Mouse (Mus musculus) lung, embryonic 16.5 days (tissue): ENCODE results near the gene Ebi3. TPM values are rescaled to one million over a fixed set of nuclear protein-coding genes. Genes with fewer than 3 reads are reported as not detected.
"Not testable (repeated sequence)": the region's sequence is repeated elsewhere in the genome, so short reads cannot be mapped to it uniquely, and the experiment has no call there.

Experiments used
- ATAC-seq: fragments of 200-750 bp; cut with Nextera tagmentation; 2 replicates; pipeline ENCODE4 v1.8.0; 2017; ENCODE audit warnings: low read depth, mild to moderate bottlenecking, moderate library complexity
- H3K27ac ChIP-seq: fragments of 300-500 bp; sonication (generic); 2 replicates; pipeline ENCODE4 v1.5.1; 2014; ENCODE audit warnings: mild to moderate bottlenecking, control low read depth, low read length
- H3K27me3 ChIP-seq: fragments of 300-500 bp; sonication (generic); 2 replicates; pipeline ENCODE4 v1.6.1; 2014; ENCODE audit warnings: low read depth, low read length, mixed read lengths; ENCODE audit not compliant: control insufficient read depth, insufficient read depth
- H3K36me3 ChIP-seq: fragments of 300-500 bp; sonication (generic); 2 replicates; pipeline ENCODE4 v1.6.1; 2014; ENCODE audit warnings: low read length; ENCODE audit not compliant: control insufficient read depth, insufficient read depth
- H3K4me1 ChIP-seq: fragments of 300-500 bp; sonication (generic); replicated peaks from 2 replicates; pipeline ENCODE4 v1.6.1; 2014; ENCODE audit warnings: low read length, mixed read lengths; ENCODE audit not compliant: control insufficient read depth, insufficient read depth
- H3K4me2 ChIP-seq: fragments of 300-500 bp; sonication (generic); 2 replicates; pipeline ENCODE4 v1.6.1; 2014; ENCODE audit warnings: low read depth, low read length, control low read depth
- H3K4me3 ChIP-seq: fragments of 300-500 bp; sonication (generic); 2 replicates; pipeline ENCODE4 v1.5.1; 2014; ENCODE audit warnings: mild to moderate bottlenecking, low read length, control low read depth
- H3K9ac ChIP-seq: fragments of 300-500 bp; sonication (generic); 2 replicates; pipeline ENCODE4 v1.6.1; 2014; ENCODE audit warnings: low read length, control low read depth
- H3K9me3 ChIP-seq: fragments of 300-500 bp; sonication (generic); 2 replicates; pipeline ENCODE4 v1.6.1; 2016; ENCODE audit warnings: low read length; ENCODE audit not compliant: control insufficient read depth
- WGBS: fragments of 180-500 bp; shearing (Covaris S2); extraction: QIAGEN DNeasy Blood & Tissue Kit; methylation state at CpG from one replicate; pipeline ENCODE4 v1.1.7; 2014; 5-methylcytosine and 5-hydroxymethylcytosine counted together
- polyA plus RNA-seq: library from polyadenylated mRNA; unstranded; fragments of >200 nt; fragmentation: Nextera tagmentation; extraction: Ambion mirVana; gene quantifications from 2 replicates; pipeline ENCODE4 v1.2.1, GENCODE M21; 2015

Gene Ebi3
- polyA plus RNA-seq = 2.0 and 2.8 TPM in 2 replicates

DNA sequence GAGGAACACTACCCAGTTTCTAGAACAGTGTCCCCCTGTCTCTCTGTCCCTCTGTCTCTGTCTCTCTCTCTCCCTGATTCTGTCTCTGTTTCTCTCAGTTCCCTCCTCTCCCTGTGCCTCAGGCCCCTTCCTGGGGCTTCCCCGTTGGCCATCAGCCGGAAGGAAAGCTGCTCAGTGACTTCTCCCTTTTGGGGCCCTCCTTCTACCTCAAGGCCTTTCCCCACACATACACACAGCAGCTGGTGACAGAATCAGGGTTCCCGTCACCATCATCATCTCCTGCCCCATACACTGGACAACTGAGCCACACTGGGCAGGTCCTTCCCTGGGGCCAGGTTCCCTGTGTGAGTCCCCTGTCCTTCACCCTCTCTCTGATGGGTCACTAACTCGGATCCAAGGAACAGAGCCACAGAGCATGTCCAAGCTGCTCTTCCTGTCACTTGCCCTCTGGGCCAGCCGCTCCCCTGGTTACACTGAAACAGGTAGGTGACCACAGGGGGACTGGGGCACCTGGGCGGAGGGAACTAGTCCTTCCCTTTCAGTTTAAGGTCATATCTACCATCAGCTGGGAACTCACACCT lies at the start of gene Ebi3:
TSS of gene Ebi3 (plus strand) at position 194 of the 581 bp plus-strand sequence.
- Histone ChIP-seq H3K9me3 (no peaks in the 10 kb centered on the region), H3K9ac (no peak within 1 kb of the TSS), H3K27ac (no peak within 1 kb of the TSS), H3K4me1 (peaks cover 3% of the 10 kb centered on the region; the same call in 1 of the 2 replicates), H3K4me3 (no peak within 1 kb of the TSS), H3K4me2 (no peak within 1 kb of the TSS), H3K36me3 (no peaks in the 10 kb centered on the region), H3K27me3 (peaks cover 4% of the 10 kb centered on the region; the same call in 1 of the 2 replicates)
- no peak for ATAC-seq
- 58% methylated on average over 6 of the region's 6 CpGs for WGBS

DNA sequence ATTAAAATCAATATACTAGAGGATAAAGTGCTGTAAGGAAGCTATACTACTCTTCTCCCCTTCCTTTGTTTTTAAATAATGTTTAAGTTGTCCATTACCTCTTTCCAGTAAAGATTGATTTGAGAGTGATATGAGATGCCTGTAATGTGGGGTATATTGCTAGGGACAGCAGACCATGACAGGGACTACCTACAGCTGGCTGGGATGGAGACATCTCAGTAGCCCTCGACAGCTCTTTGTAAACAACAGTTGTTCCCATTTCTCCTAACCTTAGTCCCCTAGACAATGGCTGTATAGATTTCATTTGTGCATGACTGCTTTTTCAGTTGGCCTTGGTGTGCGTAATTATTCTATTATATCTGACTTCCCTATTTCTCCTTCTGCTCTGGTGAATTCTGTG lies 49.4 kb upstream of the Ebi3 start:
- Histone ChIP-seq H3K9me3 (no peaks in the 10 kb centered on the region; the same call in 1 of the 2 replicates), H3K27me3 (no peaks in the 10 kb centered on the region), H3K9ac (no peak overlapping the region), H3K27ac (no peak overlapping the region), H3K4me3 (no peak overlapping the region), H3K4me1 (no peaks in the 10 kb centered on the region), H3K36me3 (peaks cover 5% of the 10 kb centered on the region; the same call in 1 of the 2 replicates), H3K4me2 (no peak overlapping the region)
- no peak for ATAC-seq
- WGBS = 59% methylated on average over 2 of the region's 2 CpGs

DNA sequence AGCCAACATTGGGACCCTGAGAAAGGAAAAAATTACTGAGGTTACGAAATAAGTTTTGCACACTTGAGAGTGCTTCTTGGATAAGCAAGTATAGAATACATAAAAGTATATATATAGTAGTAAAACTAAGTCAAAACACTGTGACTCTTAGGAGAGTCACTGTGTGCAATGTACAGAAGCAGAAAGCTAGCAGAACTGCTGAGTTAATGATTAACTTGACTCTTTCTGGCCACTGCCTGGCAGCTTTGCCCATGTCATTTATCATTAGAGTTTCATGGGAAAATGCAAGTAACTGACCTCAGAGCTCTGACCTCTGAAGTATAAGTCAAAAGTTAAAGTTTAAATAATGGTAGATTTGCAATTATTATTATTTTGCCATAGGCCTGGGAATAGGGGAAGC lies 48.8 kb upstream of the Ebi3 start:
- no peak for ATAC-seq
- 70% methylated on average over 1 of the region's 1 CpGs for WGBS
- no peak overlapping the region for H3K27ac ChIP-seq

DNA sequence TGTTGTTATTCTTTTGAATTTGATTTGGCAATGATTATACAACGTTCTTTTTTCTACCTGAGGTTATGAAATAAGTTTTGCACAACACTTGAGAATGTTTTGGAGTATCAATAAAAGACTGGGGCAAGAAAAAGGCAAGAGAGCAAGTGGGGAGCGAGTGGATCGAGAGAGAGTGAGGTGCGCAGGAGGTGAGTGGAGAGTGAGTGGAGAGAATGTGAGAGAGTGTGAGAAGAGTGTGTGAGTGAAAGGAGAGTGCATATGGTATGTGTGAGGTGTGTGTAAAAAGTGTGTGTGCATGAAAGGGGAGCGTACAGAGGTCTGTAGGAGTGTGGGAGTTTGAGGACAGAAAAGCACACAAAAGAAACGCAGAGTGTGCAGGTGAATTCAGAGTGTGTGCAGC lies 48.3 kb upstream of the Ebi3 start:
- Histone ChIP-seq H3K27me3 (no peaks in the 10 kb centered on the region), H3K4me2 (no peak overlapping the region), H3K27ac (no peak overlapping the region), H3K9ac (no peak overlapping the region), H3K9me3 (no peaks in the 10 kb centered on the region), H3K4me1 (no peaks in the 10 kb centered on the region), H3K36me3 (no peaks in the 10 kb centered on the region), H3K4me3 (no peak overlapping the region)
- no peak for ATAC-seq
- 61% methylated on average over 6 of the region's 6 CpGs for WGBS

More for the DNA sequence above, 48.8 kb upstream of the Ebi3 start:
- H3K27me3 ChIP-seq = no peaks in the 10 kb centered on the region
- no peak overlapping the region for H3K9ac ChIP-seq
- H3K4me3 ChIP-seq = no peak overlapping the region
- H3K4me2 ChIP-seq = no peak overlapping the region
- H3K36me3 ChIP-seq = no peaks in the 10 kb centered on the region
- H3K4me1 ChIP-seq = no peaks in the 10 kb centered on the region
- H3K9me3 ChIP-seq = no peaks in the 10 kb centered on the region

DNA sequence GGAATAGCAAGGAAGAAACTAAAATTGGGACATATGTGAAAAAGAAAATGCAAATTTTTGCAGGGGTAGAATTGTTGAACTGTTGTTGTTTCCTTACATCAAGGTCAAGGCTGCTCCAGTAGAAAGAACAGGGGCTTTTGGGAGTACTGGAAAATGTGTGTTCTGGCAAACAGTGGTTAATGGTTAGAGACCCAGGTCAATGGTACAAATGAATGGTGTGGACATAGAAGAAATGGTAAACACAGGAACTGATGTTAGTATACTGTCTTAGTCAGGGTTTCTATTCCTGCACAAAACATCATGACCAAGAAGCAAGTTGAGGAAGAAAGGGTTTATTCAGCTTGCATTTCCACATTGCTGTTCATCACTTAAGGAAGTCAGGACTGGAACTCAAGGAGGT lies 45.8 kb upstream of the Ebi3 start:
- Histone ChIP-seq H3K4me1 (no peaks in the 10 kb centered on the region), H3K9me3 (no peaks in the 10 kb centered on the region), H3K36me3 (no peaks in the 10 kb centered on the region), H3K4me3 (no peak overlapping the region), H3K27ac (no peak overlapping the region), H3K4me2 (no peak overlapping the region), H3K27me3 (no peaks in the 10 kb centered on the region), H3K9ac (no peak overlapping the region)
- no peak for ATAC-seq

DNA sequence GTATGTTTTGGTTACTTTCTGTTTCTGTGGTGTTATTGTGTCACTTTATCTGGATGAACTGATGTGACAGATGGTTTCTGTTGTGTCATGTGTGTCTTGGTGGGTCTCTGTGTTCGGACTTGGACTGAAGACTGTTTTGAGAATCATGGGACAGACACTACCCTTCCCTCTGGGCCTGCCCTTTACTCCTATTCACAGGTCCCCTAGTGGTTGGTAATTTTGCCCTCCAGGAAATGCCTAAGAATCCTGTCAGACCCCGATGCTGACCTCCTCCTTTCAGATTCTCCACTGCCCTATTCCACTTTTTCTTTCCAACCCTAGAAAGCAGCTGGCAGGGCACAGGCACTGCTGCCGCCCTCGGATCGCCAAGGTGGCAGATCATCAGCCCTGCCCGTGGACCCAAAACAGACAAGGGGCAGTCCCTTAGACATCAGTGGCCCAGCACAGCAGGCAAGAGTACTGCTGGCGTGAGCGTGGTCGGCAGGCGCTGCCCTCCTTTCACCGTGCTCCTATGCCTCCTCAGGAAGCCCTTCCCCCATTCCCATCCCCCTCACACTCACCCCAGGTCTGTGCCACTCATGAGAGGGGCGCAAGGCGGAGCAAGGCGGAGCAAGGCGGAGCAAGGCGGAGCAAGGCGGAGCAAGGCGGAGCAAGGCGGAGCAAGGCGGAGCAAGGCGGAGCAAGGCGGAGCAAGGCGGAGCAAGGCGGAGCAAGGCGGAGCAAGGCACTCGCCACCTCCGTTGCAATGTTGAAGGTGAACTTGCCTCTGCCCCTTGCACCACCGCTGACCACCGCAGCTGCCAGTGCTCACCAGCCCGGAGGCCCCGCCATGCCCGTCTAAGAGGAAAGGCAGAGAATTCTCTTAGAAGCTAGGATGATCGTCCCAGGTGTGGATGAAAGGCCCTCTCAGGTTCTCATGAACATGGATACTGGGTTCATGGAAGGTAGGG lies 20.6 kb upstream of the Ebi3 start:
- Histone ChIP-seq H3K27ac (peak overlapping the region; percentile 82), H3K4me1 (no peaks in the 10 kb centered on the region; the same call in 1 of the 2 replicates), H3K4me2 (peak overlapping the region; percentile 81), H3K9me3 (no peaks in the 10 kb centered on the region), H3K36me3 (no peaks in the 10 kb centered on the region), H3K9ac (peak overlapping the region; percentile 84), H3K4me3 (peak overlapping the region; percentile 75), H3K27me3 (no peaks in the 10 kb centered on the region)
- under 1% methylated on average over 32 of the region's 33 CpGs for WGBS
- ATAC-seq = peak; percentile 98

DNA sequence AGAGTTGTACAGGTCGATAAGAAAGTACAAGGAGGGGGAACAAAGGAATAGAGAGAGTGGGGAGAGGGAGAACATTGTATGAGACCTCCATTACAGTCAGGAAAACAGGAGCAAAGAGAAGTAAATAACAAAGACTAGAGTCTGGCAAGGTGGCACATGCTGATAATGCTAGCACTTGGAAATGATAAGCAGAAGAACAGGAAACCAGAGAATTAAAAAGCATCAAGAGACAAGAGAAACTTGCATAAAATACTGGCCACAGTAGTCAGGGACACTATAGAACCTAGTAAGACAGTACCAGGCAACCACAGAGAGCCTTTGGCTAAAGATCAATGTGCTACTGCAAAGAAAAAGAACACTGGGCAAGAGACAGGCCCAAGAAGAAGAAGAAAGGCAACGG lies 19.8 kb upstream of the Ebi3 start:
- Histone ChIP-seq H3K27ac (no peak overlapping the region), H3K9ac (no peak overlapping the region), H3K36me3 (no peaks in the 10 kb centered on the region), H3K27me3 (no peaks in the 10 kb centered on the region), H3K4me2 (peak overlapping the region; percentile 81), H3K4me3 (peak overlapping the region; percentile 75), H3K9me3 (no peaks in the 10 kb centered on the region), H3K4me1 (no peaks in the 10 kb centered on the region; the same call in 1 of the 2 replicates)
- WGBS = 65% methylated on average over 2 of the region's 2 CpGs
- ATAC-seq = no peak

DNA sequence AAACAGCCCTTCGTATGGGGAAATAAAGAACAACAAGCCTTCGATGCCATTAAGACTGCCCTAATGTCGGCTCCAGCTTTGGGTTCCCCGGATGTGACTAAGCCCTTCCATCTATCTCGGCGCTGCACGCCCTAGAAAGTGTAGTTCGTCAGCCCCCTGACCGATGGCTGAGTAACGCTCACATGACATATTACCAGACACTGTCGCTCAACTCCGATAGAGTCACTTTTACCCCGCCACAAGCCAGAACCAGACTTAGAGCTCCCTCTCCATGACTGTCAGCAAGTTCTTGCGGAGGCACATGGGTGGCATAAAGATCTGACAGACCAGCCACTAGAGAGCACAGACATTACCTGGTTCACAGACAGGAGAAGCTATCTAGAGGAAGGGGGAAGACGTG lies 19.2 kb upstream of the Ebi3 start:
- no peaks in the 10 kb centered on the region for H3K27me3 ChIP-seq
- ATAC-seq = no peak
- H3K4me2 ChIP-seq = peak overlapping the region; percentile 81; the same call in 1 of the 2 replicates
- H3K4me3 ChIP-seq = no peak overlapping the region
- H3K9me3 ChIP-seq = no peaks in the 10 kb centered on the region; the same call in 1 of the 2 replicates
- H3K4me1 ChIP-seq = no peaks in the 10 kb centered on the region; the same call in 1 of the 2 replicates
- H3K9ac ChIP-seq = no peak overlapping the region
- WGBS = 92% methylated on average over 15 of the region's 15 CpGs
- no peak overlapping the region for H3K27ac ChIP-seq
- no peaks in the 10 kb centered on the region; the same call in 1 of the 2 replicates for H3K36me3 ChIP-seq

DNA sequence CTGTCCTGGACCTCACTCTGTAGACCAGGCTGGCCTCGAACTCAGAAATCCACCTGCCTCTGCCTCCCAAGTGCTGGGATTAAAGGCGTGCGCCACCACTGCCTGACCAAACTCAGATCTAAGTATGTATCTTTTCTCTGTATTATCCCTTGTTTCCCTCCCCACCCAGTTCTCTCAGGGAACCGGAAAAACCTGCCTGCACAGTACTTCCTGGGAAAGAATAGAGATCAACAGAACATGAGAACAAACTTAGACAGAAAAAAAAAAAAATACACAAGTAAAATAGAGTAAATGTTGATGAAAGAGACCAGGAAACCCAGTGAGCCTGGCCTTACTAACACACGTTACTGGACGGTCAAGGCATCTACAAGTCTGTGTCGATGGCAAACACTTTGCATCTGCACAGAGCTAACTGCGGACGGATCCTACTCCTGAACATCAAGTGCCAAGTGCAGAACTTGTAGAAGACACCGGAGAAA lies 8.0 kb upstream of the Ebi3 start:
- H3K27me3 ChIP-seq, ATAC-seq, H3K9me3 ChIP-seq, H3K36me3 ChIP-seq, H3K4me1 ChIP-seq: not testable (repeated sequence)
- peak overlapping the region; percentile 58 for H3K4me3 ChIP-seq
- peak overlapping the region; percentile 90 for H3K27ac ChIP-seq
- 21% methylated on average over 10 of the region's 10 CpGs for WGBS
- H3K9ac ChIP-seq = peak overlapping the region; percentile 60
- H3K4me2 ChIP-seq = peak overlapping the region; percentile 58
